Mouse (Mus musculus): ENCODE results near the gene Ankrd33b. TPM values are rescaled to one million over a fixed set of nuclear protein-coding genes. Genes with fewer than 3 reads are reported as not detected.
A peak's percentile ranks its signal among the peaks of the same experiment; 100 is the strongest.

Ankrd33b gene
- total and polyA plus RNA-seq, 2 experiments from 2014 or later, result 0.99 to 1.1 TPM

DNA sequence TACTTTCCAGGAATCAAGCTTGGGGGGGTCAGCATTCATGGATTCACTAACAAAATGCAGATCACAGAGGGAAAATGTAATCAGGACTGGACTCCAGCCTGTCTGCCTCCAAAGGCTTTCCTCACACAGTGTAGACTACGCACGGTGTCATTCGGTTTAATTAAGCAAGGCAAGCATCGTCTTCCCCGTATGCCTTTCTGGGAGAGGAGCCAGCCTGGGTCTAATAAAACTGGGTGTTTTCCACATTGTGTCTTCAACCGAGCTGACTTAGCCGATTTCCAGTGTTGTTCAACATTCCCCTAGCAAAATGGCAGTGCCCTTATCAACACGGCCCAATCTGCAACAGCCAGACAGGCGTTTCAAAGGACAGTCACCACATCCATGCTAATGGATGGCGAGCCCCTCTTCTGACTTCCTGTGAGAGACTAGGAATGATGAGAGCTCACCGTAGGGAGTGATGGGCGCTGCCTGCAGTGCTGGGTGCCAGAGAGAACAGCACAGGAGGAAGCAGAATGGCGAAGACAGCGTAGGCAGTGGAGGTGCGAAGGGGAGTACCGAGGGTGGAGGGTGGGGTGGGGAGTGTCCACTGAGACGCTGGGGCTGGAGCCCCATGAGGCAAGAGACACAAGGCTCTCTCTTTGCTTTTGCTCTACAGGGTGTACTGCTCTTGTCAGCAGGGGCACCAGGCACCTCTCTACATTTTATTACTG is 82.4 kb downstream of the Ankrd33b start:
- H3K9ac ChIP-seq (replicated peaks; ENCODE audit: low read length, poor library complexity, severe bottlenecking), result no peak overlapping the region
- H3K4me1 ChIP-seq (ENCODE audit: insufficient read depth, low read length), result no peaks in the 10 kb centered on the region
- no peak for TF ChIP-seq CTCF (IDR thresholded peaks at IDR 0.05)
- DNase-seq (ENCODE audit: low spot score), result peak; percentile 53
- H3K4me2 ChIP-seq (ENCODE audit: low read depth, low read length, poor library complexity, severe bottlenecking), result no peak overlapping the region
- H3K27ac ChIP-seq (ENCODE audit: low read depth, low read length), result no peak overlapping the region
- 0 out of 2 replicates have a peak, but pooled peaks have one; percentile 7 for ATAC-seq (ENCODE audit: low FRiP score)
- no peaks in the 10 kb centered on the region for H3K36me3 ChIP-seq (ENCODE audit: insufficient read depth, low read length)
- H3K9me3 ChIP-seq (ENCODE audit: low read length), result no peaks in the 10 kb centered on the region
- no peaks in the 10 kb centered on the region for H3K27me3 ChIP-seq (ENCODE audit: insufficient read depth, low read length)
- no peak overlapping the region for H3K4me3 ChIP-seq (ENCODE audit: low read depth, low read length)
- 81% methylated on average over 17 of the region's 17 CpGs for WGBS

DNA sequence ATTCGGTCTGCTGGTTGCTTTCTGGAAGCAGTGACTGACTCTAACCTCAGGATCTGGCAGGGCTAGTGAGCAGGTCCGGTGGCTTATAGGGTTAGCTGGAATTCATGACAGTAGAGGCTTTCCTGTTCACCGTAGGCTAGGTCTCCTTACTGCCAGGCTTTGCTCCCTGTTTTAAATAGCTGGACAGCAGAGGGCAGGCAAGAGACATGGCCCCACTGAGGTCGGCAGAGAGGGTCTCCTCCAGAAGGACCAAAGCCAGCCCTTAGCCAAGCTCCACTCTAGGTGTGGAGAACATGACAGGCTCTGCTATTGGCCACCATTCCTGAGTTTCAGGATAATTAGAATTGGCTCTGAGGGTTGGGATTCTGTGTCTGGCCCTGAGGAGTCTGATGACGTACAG is 83.4 kb downstream of the Ankrd33b start:
- Histone ChIP-seq H3K4me2 (ENCODE audit: low read depth, low read length, poor library complexity, severe bottlenecking) (no peak overlapping the region), H3K27me3 (ENCODE audit: insufficient read depth, low read length) (no peaks in the 10 kb centered on the region), H3K9me3 (ENCODE audit: low read length) (no peaks in the 10 kb centered on the region), H3K36me3 (ENCODE audit: insufficient read depth, low read length) (no peaks in the 10 kb centered on the region), H3K4me3 (ENCODE audit: low read depth, low read length) (no peak overlapping the region), H3K27ac (ENCODE audit: low read depth, low read length) (no peak overlapping the region), H3K9ac (replicated peaks; ENCODE audit: low read length, poor library complexity, severe bottlenecking) (no peak overlapping the region), H3K4me1 (ENCODE audit: insufficient read depth, low read length) (no peaks in the 10 kb centered on the region)
- WGBS, result 73% methylated on average over 5 of the region's 5 CpGs
- TF ChIP-seq CTCF (IDR thresholded peaks at IDR 0.05), result peak; percentile 50
- no peak for ATAC-seq (ENCODE audit: low FRiP score)
- no peak for DNase-seq (ENCODE audit: low spot score)

DNA sequence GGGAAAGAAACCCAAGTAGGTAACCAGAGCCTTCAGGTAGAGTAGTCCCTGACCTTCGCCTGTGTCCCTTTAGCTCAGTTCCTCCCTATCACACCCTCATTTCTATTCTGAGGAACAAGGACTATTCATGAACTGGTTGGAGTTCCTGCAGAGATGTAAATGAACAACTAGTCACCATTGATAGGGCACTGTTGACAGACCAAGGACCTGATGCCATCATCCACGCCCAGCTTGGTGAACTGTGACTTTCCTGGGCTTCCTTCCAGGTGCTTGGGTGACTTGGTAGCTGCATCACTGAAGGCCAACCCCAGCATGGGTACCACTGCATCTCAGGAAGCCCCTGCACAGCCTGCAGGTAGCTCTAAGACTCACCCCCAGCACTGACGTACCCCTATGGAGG is 85.2 kb downstream of the Ankrd33b start:
- Histone ChIP-seq H3K4me2 (ENCODE audit: low read depth, low read length, poor library complexity, severe bottlenecking) (no peak overlapping the region), H3K9ac (replicated peaks; ENCODE audit: low read length, poor library complexity, severe bottlenecking) (no peak overlapping the region), H3K4me1 (ENCODE audit: insufficient read depth, low read length) (no peaks in the 10 kb centered on the region), H3K27ac (ENCODE audit: low read depth, low read length) (no peak overlapping the region), H3K9me3 (ENCODE audit: low read length) (no peaks in the 10 kb centered on the region), H3K4me3 (ENCODE audit: low read depth, low read length) (no peak overlapping the region), H3K36me3 (ENCODE audit: insufficient read depth, low read length) (no peaks in the 10 kb centered on the region), H3K27me3 (ENCODE audit: insufficient read depth, low read length) (no peaks in the 10 kb centered on the region)
- 82% methylated on average over 3 of the region's 3 CpGs for WGBS
- DNase-seq (ENCODE audit: low spot score) (no peak), ATAC-seq (ENCODE audit: low FRiP score) (no peak)
- no peak for TF ChIP-seq CTCF (IDR thresholded peaks at IDR 0.05)

DNA sequence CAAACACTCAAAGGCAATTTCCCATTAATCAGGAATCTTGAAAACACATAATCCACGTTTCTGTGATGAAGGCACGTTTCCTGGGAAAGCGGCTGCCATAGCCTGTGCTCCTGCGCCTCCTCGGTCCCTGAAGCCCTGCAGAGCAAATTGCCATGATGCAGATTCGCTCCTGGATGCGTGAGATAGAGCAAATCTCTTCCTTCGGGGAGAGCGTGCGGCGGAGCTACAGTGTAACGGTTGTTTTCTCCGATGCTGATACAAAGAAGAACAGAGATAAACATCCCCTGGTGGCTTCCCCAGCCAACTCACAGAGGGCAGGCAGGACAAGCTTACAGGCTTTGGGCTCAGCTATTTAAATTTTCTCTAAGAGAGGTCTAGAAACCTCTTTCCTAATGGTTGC is 85.7 kb downstream of the Ankrd33b start:
- Histone ChIP-seq H3K36me3 (ENCODE audit: insufficient read depth, low read length) (no peaks in the 10 kb centered on the region), H3K4me2 (ENCODE audit: low read depth, low read length, poor library complexity, severe bottlenecking) (0 out of 2 replicates have a peak overlapping the region, but pooled peaks have one; percentile 26), H3K4me1 (ENCODE audit: insufficient read depth, low read length) (no peaks in the 10 kb centered on the region), H3K9ac (replicated peaks; ENCODE audit: low read length, poor library complexity, severe bottlenecking) (no peak overlapping the region), H3K9me3 (ENCODE audit: low read length) (no peaks in the 10 kb centered on the region), H3K27me3 (ENCODE audit: insufficient read depth, low read length) (no peaks in the 10 kb centered on the region), H3K27ac (ENCODE audit: low read depth, low read length) (0 out of 2 replicates have a peak overlapping the region, but pooled peaks have one; percentile 12), H3K4me3 (ENCODE audit: low read depth, low read length) (no peak overlapping the region)
- ATAC-seq (ENCODE audit: low FRiP score) (no peak), DNase-seq (ENCODE audit: low spot score) (peak; percentile 25)
- WGBS, result 44% methylated on average over 13 of the region's 13 CpGs
- TF ChIP-seq CTCF (IDR thresholded peaks at IDR 0.05), result no peak

DNA sequence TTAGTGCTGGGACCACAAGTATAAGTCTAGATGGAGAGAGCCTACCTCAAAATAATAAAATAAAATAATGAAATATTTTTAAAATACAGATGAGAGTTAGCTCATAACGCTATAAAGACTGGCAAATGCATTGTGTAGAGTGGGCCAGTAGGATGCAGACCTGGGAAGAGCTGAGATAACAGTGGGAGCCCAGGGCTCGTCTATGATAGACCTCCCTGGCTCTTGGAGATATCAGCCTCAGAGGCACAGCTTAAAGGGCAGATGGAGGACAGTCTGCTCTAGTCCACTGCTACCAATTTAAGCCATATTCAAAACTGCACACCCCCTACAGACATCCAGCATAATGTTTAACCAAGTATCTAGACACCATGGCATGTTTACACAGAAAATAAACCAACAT is 86.8 kb downstream of the Ankrd33b start:
- Histone ChIP-seq H3K4me1 (ENCODE audit: insufficient read depth, low read length) (no peaks in the 10 kb centered on the region), H3K9me3 (ENCODE audit: low read length) (no peaks in the 10 kb centered on the region), H3K4me2 (ENCODE audit: low read depth, low read length, poor library complexity, severe bottlenecking) (no peak overlapping the region), H3K27me3 (ENCODE audit: insufficient read depth, low read length) (no peaks in the 10 kb centered on the region), H3K36me3 (ENCODE audit: insufficient read depth, low read length) (no peaks in the 10 kb centered on the region), H3K4me3 (ENCODE audit: low read depth, low read length) (no peak overlapping the region), H3K9ac (replicated peaks; ENCODE audit: low read length, poor library complexity, severe bottlenecking) (no peak overlapping the region), H3K27ac (ENCODE audit: low read depth, low read length) (no peak overlapping the region)
- ATAC-seq (ENCODE audit: low FRiP score), result no peak
- no peak for DNase-seq (ENCODE audit: low spot score)
- TF ChIP-seq CTCF (IDR thresholded peaks at IDR 0.05), result no peak
- 73% methylated on average over 2 of the region's 2 CpGs for WGBS

DNA sequence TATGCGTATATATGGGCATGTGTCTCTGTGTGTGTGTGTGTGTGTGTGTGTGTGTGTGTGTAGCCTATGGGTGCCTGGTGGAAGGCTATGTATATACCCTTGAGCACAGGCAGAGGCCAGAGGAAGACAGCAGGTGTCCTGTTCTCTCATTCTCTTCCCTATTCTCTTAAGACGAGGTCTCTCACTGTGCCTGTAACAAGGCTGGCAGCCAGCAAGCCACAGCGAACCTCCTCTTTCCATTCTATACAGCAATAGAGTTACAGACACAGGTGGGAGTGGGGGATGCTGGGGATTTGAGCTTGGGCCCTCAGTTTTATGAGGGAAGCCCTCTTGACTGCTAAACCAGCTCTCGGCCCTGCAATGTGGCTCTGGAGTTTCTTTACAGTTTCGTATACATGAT is 87.5 kb downstream of the Ankrd33b start:
- Histone ChIP-seq H3K4me1 (ENCODE audit: insufficient read depth, low read length) (no peaks in the 10 kb centered on the region), H3K36me3 (ENCODE audit: insufficient read depth, low read length) (no peaks in the 10 kb centered on the region), H3K4me3 (ENCODE audit: low read depth, low read length) (no peak overlapping the region), H3K27me3 (ENCODE audit: insufficient read depth, low read length) (no peaks in the 10 kb centered on the region), H3K4me2 (ENCODE audit: low read depth, low read length, poor library complexity, severe bottlenecking) (no peak overlapping the region), H3K9ac (replicated peaks; ENCODE audit: low read length, poor library complexity, severe bottlenecking) (no peak overlapping the region), H3K9me3 (ENCODE audit: low read length) (no peaks in the 10 kb centered on the region), H3K27ac (ENCODE audit: low read depth, low read length) (no peak overlapping the region)
- TF ChIP-seq CTCF (IDR thresholded peaks at IDR 0.05), result no peak
- 81% methylated on average over 5 of the region's 5 CpGs for WGBS
- ATAC-seq (ENCODE audit: low FRiP score) (no peak), DNase-seq (ENCODE audit: low spot score) (no peak)

All from midbrain, postnatal 0 days (tissue).